Mouse (Mus musculus): ENCODE results near the gene Psapl1. TPM values are rescaled to one million over a fixed set of nuclear protein-coding genes. Genes with fewer than 3 reads are reported as not detected.

Psapl1 gene
- total and polyA plus RNA-seq, 3 experiments: not detected

GRCm38 (mm10) chr5:36168963-36169650, 34.7 kb upstream of the Psapl1 start:
- Histone ChIP-seq H3K36me3 (replicated peaks in 1 of 2; ENCODE audit: control insufficient read depth in 1 of 2, insufficient read depth in 1 of 2, low read length in 1 of 2) (no peaks in the 10 kb centered on the region), H3K27me3 (replicated peaks) (peaks cover 41% of the 10 kb centered on the region), H3K9ac (ENCODE audit: insufficient read depth, low read depth) (no peak overlapping the region), H3K4me2 (ENCODE audit: insufficient read depth, low read depth, poor library complexity, severe bottlenecking) (no peak overlapping the region), H3K27ac (ENCODE audit: insufficient read depth, low read depth) (no peak overlapping the region), H3K4me3 (replicated peaks in 1 of 3; ENCODE audit: low read depth in 2 of 3, low read length in 2 of 3, poor library complexity in 1 of 3) (no peak overlapping the region), H3K9me3 (replicated peaks; ENCODE audit: low read length) (no peaks in the 10 kb centered on the region), H3K4me1 (ENCODE audit: control insufficient read depth in 1 of 2, insufficient read depth in 2 of 2) (peaks cover 0 to 14% of the 10 kb centered on the region in 2 experiments; a peak in 2 of 4 replicates), H3K79me2 (replicated peaks; ENCODE audit: control insufficient read depth, extremely low read depth, insufficient read depth, poor library complexity, severe bottlenecking) (no peaks in the 10 kb centered on the region)
- no peak for DNase-seq (ENCODE audit: extremely low read depth)
- dilution Hi-C loops (cut with MboI; ENCODE audit: extremely low pct_ligation_motif_present, extremely low pct_unique_long_range_greater_than_20kb, low sequenced_read_pairs): no loop called here
- TF ChIP-seq NRF1 (IDR thresholded peaks at IDR 0.05; ENCODE audit: low read depth, low read length) (no peak), USF2 (conservative IDR thresholded peaks at IDR 0.05; ENCODE audit: low read depth, low read length) (no peak), SMC3 (IDR thresholded peaks at IDR 0.05; ENCODE audit: low read depth, low read length) (no peak), KAT2A (IDR thresholded peaks at IDR 0.05; ENCODE audit: insufficient replicate concordance, low read length) (no peak)
- in situ Hi-C loops (cut with MboI; ENCODE audit: low pct_ligation_motif_present, low pct_unique_long_range_greater_than_20kb, low sequenced_read_pairs): no loop called here

GRCm38 (mm10) chr5:36174569-36175115, 29.2 kb upstream of the Psapl1 start:
- TF ChIP-seq POLR2AphosphoS2 (IDR thresholded peaks at IDR 0.05; ENCODE audit: low read depth, low read length) (no peak), CHD2 (IDR thresholded peaks at IDR 0.05; ENCODE audit: low read length) (no peak), SMC3 (IDR thresholded peaks at IDR 0.05; ENCODE audit: low read depth, low read length) (no peak), ELF1 (IDR thresholded peaks at IDR 0.05; ENCODE audit: low read depth, low read length) (no peak), ETS1 (conservative IDR thresholded peaks at IDR 0.05; ENCODE audit: low read depth, low read length) (no peak), BHLHE40 (IDR thresholded peaks at IDR 0.05; ENCODE audit: low read depth, low read length) (no peak), MAFK (IDR thresholded peaks at IDR 0.05; ENCODE audit: insufficient replicate concordance, low read length) (no peak), MAZ (IDR thresholded peaks at IDR 0.05; ENCODE audit: low read depth, low read length) (no peak), MEF2A (IDR thresholded peaks at IDR 0.05; ENCODE audit: borderline replicate concordance, low read depth, low read length) (no peak), NELFE (IDR thresholded peaks at IDR 0.05; ENCODE audit: low read depth, low read length) (no peak), TCF12 (IDR thresholded peaks at IDR 0.05; ENCODE audit: low read depth, low read length) (no peak), MYC (IDR thresholded peaks at IDR 0.05; ENCODE audit: low read depth, low read length) (no peak), USF2 (conservative IDR thresholded peaks at IDR 0.05; ENCODE audit: low read depth, low read length) (no peak), KAT2A (IDR thresholded peaks at IDR 0.05; ENCODE audit: insufficient replicate concordance, low read length) (no peak)
- H3K4me2 ChIP-seq (ENCODE audit: insufficient read depth, low read depth, poor library complexity, severe bottlenecking): no peak overlapping the region
- in situ Hi-C loops (cut with MboI; ENCODE audit: low pct_ligation_motif_present, low pct_unique_long_range_greater_than_20kb, low sequenced_read_pairs) (no loop called here), dilution Hi-C loops (cut with MboI; ENCODE audit: extremely low pct_ligation_motif_present, extremely low pct_unique_long_range_greater_than_20kb, low sequenced_read_pairs) (no loop called here)
- peaks cover 0 to 12% of the 10 kb centered on the region in 2 experiments; a peak in 2 of 4 replicates for H3K4me1 ChIP-seq (ENCODE audit: control insufficient read depth in 1 of 2, insufficient read depth in 2 of 2)
- no peaks in the 10 kb centered on the region for H3K79me2 ChIP-seq (replicated peaks; ENCODE audit: control insufficient read depth, extremely low read depth, insufficient read depth, poor library complexity, severe bottlenecking)
- H3K27me3 ChIP-seq (replicated peaks): peaks cover 29% of the 10 kb centered on the region
- no peaks in the 10 kb centered on the region for H3K36me3 ChIP-seq (replicated peaks in 1 of 2; ENCODE audit: control insufficient read depth in 1 of 2, insufficient read depth in 1 of 2, low read length in 1 of 2)
- no peak overlapping the region for H3K9ac ChIP-seq (ENCODE audit: insufficient read depth, low read depth)
- no peak overlapping the region for H3K27ac ChIP-seq (ENCODE audit: insufficient read depth, low read depth)
- no peak for DNase-seq (ENCODE audit: extremely low read depth)
- H3K9me3 ChIP-seq (replicated peaks; ENCODE audit: low read length): no peaks in the 10 kb centered on the region
- H3K4me3 ChIP-seq (replicated peaks in 1 of 3; ENCODE audit: low read depth in 2 of 3, low read length in 2 of 3, poor library complexity in 1 of 3): no peak overlapping the region
